Mouse (Mus musculus) bone marrow macrophage, adult 2 months (primary cell): ENCODE results near the gene Stfa3.
A peak's percentile ranks its signal among the peaks of the same experiment; 100 is the strongest.

Experiments
- CTCF ChIP-seq: IDR thresholded peaks from 2 replicates; pipeline ENCODE4 v1.5.1; 2012; ENCODE audit warnings: low read depth, mild to moderate bottlenecking, low read length, moderate library complexity
- POLR2A ChIP-seq: IDR thresholded peaks from 2 replicates; pipeline ENCODE4 v1.6.1; 2012; ENCODE audit warnings: mild to moderate bottlenecking, low read depth, low read length, borderline replicate concordance

- TF ChIP-seq POLR2A (no peak), CTCF (peak; percentile 51; the same call in 1 of the 2 replicates)
These were observed 13.7 kb upstream of the Stfa3 start for GRCm38 (mm10) chr16:36468862-36469261.
